Mouse (Mus musculus) layer of hippocampus, postnatal 36 days (tissue): ENCODE measurements around the gene Fam222b. TPM values are rescaled to one million over a fixed set of nuclear protein-coding genes. Genes with fewer than 3 reads are reported as not detected.

Experiments
- microRNA-seq, 2 experiments: library from miRNA; unstranded; fragments of <30 nt; microRNA quantifications; one replicate each; pipeline ENCODE4 v1.2.0; 2021
- total RNA-seq, 2 experiments: library from RNA; stranded (reverse); gene quantifications; 2 replicates each; pipeline ENCODE4 v1.2.3; 2021

Gene Fam222b
- total RNA-seq, 2 experiments from 2014 or later, result 29.5 to 33.0 TPM

Small RNA genes within 50 kb of the gene (microRNA-seq; reads per million reads assigned to microRNA genes)
- gene Mir144 (42.5 to 62.7 reads per million in 2 experiments), gene Mir451a (0 reads per million in 2 experiments), gene Mir451b (0 reads per million in 2 experiments), gene Mir7653 (1.1 to 1.5 reads per million in 2 experiments)

Other genes starting within 250 kb of the Fam222b start
- gene Pipox, start 200.6 kb upstream of the Fam222b start, total RNA-seq, result 1 to 10 TPM; 1.3 to 1.7 TPM
- 100 to 1,000 TPM; 148 to 153 TPM for gene Sez6, start 163.9 kb upstream of the Fam222b start, total RNA-seq
- 10 to 100 TPM; 48.3 to 51.2 TPM for gene Phf12, start 111.9 kb upstream of the Fam222b start, total RNA-seq
- 1 to 10 TPM; 4.5 to 6.2 TPM for gene Dhrs13, start 62.4 kb upstream of the Fam222b start, total RNA-seq
- 10 to 100 TPM; 71.8 to 74.3 TPM for gene Flot2, start 56.7 kb upstream of the Fam222b start, total RNA-seq
- gene Eral1, start 14.3 kb upstream of the Fam222b start, total RNA-seq, result 10 to 100 TPM; 19.8 to 21.2 TPM
- gene Traf4, start 70.9 kb downstream of the Fam222b start, total RNA-seq, result 10 to 100 TPM; 10.9 to 15.0 TPM
- 1 to 10 TPM; 2.4 to 2.5 TPM for gene Nek8, start 82.0 kb downstream of the Fam222b start, total RNA-seq
- gene Tlcd1, start 82.1 kb downstream of the Fam222b start, total RNA-seq, result 10 to 100 TPM; 22.3 to 24.0 TPM
- gene Rpl23a, start 88.9 kb downstream of the Fam222b start, total RNA-seq, result 100 to 1,000 TPM; 714 to 715 TPM
- 10 to 100 TPM; 26.8 to 28.5 TPM for gene Rab34, start 93.8 kb downstream of the Fam222b start, total RNA-seq
- gene Proca1, start 98.7 kb downstream of the Fam222b start, total RNA-seq, result 1 to 10 TPM; 3.6 to 5.7 TPM
- 10 to 100 TPM; 61.0 to 66.3 TPM for gene Sdf2, start 151.1 kb downstream of the Fam222b start, total RNA-seq
- 100 to 1,000 TPM; 116 to 125 TPM for gene Supt6, start 151.3 kb downstream of the Fam222b start, total RNA-seq
- 100 to 1,000 TPM; 194 to 217 TPM for gene 2610507B11Rik, start 167.1 kb downstream of the Fam222b start, total RNA-seq
- gene BC030499, start 196.2 kb downstream of the Fam222b start, total RNA-seq, result 1 to 10 TPM; 7.2 to 7.8 TPM
- 10 to 100 TPM in 1 of 2 experiments, 1 to 10 TPM in 1; 6.9 to 10.1 TPM for gene Spag5, start 206.9 kb downstream of the Fam222b start, total RNA-seq
- gene Aldoc, start 228.3 kb downstream of the Fam222b start, total RNA-seq, result 100 to 1,000 TPM; 781 to 864 TPM
- gene Pigs, start 233.8 kb downstream of the Fam222b start, total RNA-seq, result 10 to 100 TPM; 57.9 to 59.0 TPM
- 10 to 100 TPM; 31.6 to 36.4 TPM for gene Unc119, start 248.8 kb downstream of the Fam222b start, total RNA-seq